Mouse (Mus musculus): ENCODE data around the gene Fbxl14.
"Not testable (repeated sequence)": the region's sequence is repeated elsewhere in the genome, so short reads cannot be mapped to it uniquely, and the experiment has no call there.

The Fbxl14 gene

GRCm38 (mm10) chr6:119472135-119472534, 7.3 kb upstream of the Fbxl14 start:
- DNase-seq = peak; percentile 61

GRCm38 (mm10) chr6:119472705-119473104, 6.8 kb upstream of the Fbxl14 start:
- no peak for DNase-seq

- no peak for DNase-seq
Observed at GRCm38 (mm10) chr6:119473446-119473845, 6.0 kb upstream of the Fbxl14 start.

- DNase-seq = no peak
Observed at GRCm38 (mm10) chr6:119473992-119474391, 5.5 kb upstream of the Fbxl14 start.

- no peak for DNase-seq
Observed at GRCm38 (mm10) chr6:119475988-119476387, 3.5 kb upstream of the Fbxl14 start.

- DNase-seq = no peak
Observed at GRCm38 (mm10) chr6:119477686-119478310, 1.7 kb upstream of the Fbxl14 start.

GRCm38 (mm10) chr6:119478560-119479342, 717 bp upstream of the Fbxl14 start:
- DNase-seq = peak; percentile 88

GRCm38 (mm10) chr6:119479876-119480705, 623 bp downstream of the Fbxl14 start:
- DNase-seq = peak; percentile 57

- peak; percentile 40 for DNase-seq
Observed at GRCm38 (mm10) chr6:119480706-119481331, 1.4 kb downstream of the Fbxl14 start.

- DNase-seq = not testable (repeated sequence)
Observed at GRCm38 (mm10) chr6:119481741-119482390, 2.4 kb downstream of the Fbxl14 start.

GRCm38 (mm10) chr6:119482958-119483600, 3.6 kb downstream of the Fbxl14 start:
- DNase-seq = peak; percentile 53

GRCm38 (mm10) chr6:119485486-119485885, 6.0 kb downstream of the Fbxl14 start:
- DNase-seq = no peak

GRCm38 (mm10) chr6:119486381-119487084, 7.1 kb downstream of the Fbxl14 start:
- DNase-seq = no peak

GRCm38 (mm10) chr6:119487085-119487458, 7.6 kb downstream of the Fbxl14 start:
- no peak for DNase-seq

GRCm38 (mm10) chr6:119487619-119488018, 8.2 kb downstream of the Fbxl14 start:
- DNase-seq = no peak

GRCm38 (mm10) chr6:119489765-119490164, 10.3 kb downstream of the Fbxl14 start:
- DNase-seq = no peak

- DNase-seq = no peak
Observed at GRCm38 (mm10) chr6:119490549-119490948, 11.1 kb downstream of the Fbxl14 start.

- DNase-seq = no peak
Observed at GRCm38 (mm10) chr6:119491006-119491405, 11.5 kb downstream of the Fbxl14 start.

GRCm38 (mm10) chr6:119491997-119492629, 12.6 kb downstream of the Fbxl14 start:
- no peak for DNase-seq

- no peak for DNase-seq
Observed at GRCm38 (mm10) chr6:119492630-119493014, 13.2 kb downstream of the Fbxl14 start.

- DNase-seq = no peak
Observed at GRCm38 (mm10) chr6:119499271-119499670, 19.8 kb downstream of the Fbxl14 start.

Measured in right cerebral cortex, postnatal 14 days (tissue).